Mouse (Mus musculus) testis, adult 2 months (tissue): ENCODE results near the gene Slc38a2.

ENCODE experiments used
- CTCF ChIP-seq: fragments of 200-500 bp; IDR thresholded peaks from 2 replicates; pipeline ENCODE4 v1.5.1; 2012; ENCODE audit warnings: low read depth, mild to moderate bottlenecking, inconsistent platforms, low read length, moderate library complexity; ENCODE audit not compliant: control insufficient read depth, insufficient read depth, insufficient replicate concordance
- POLR2A ChIP-seq: fragments of 200-500 bp; IDR thresholded peaks from 2 replicates; pipeline ENCODE4 v1.6.1; 2012; ENCODE audit warnings: low read depth, mild to moderate bottlenecking, inconsistent platforms, low read length, moderate library complexity; ENCODE audit not compliant: control insufficient read depth

GRCm38 (mm10) chr15:96740091-96740490 lies 40.6 kb upstream of the Slc38a2 start:
- TF ChIP-seq POLR2A (no peak), CTCF (no peak)
